Mouse (Mus musculus): ENCODE measurements around the gene Zmym5.

DNA sequence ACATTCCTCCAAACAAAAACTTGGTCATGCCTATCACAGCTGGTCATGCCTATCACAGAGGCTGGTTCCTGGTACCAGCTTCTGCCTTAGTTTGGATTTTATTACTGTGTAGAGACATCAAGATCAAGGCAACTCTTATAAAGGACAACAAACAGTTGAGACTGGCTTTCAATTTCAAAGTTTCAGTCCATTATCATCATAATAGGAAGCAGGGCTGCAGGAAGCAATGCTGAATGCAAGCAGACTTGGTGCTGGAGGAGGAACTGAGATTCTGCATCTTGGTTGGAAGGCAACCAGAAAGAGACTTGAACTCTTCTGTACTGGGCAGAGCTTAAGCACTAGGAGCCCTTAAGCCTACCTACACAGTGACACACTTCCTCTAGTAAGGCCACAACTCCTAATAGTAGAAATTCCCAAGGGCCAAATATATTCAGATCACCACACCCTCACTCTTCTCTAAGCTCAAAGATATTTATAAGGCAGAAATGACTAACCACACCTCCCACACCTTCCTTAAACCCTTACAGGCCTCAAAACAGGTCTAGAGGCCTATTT, 19.1 kb upstream of the Zmym5 start:
- TF ChIP-seq CTCF (IDR thresholded peaks at IDR 0.05) (no peak), POLR2A (IDR thresholded peaks at IDR 0.05; ENCODE audit: insufficient read depth, low read depth, low read length) (no peak)

Measured in heart, adult 2 months (tissue).